Mouse (Mus musculus): ENCODE data around the gene Gm8297.
"Not testable (repeated sequence)": the region's sequence is repeated elsewhere in the genome, so short reads cannot be mapped to it uniquely, and the experiment has no call there.

Gm8297 gene

GRCm38 (mm10) chr14:4983635-4984034, at the start of gene Gm8297:
Gene Gm8297, plus strand, starts transcription at chr14:4983935.
- in situ Hi-C loops (cut with MboI, MseI) = not testable (repeated sequence)

- in situ Hi-C loops (cut with MboI, MseI) = loop anchor here (25.0 kb wide), 1 partner anchor 922 kb away; no protein-coding TSS in a partner anchor
Observed at GRCm38 (mm10) chr14:5015591-5015990, 31.9 kb downstream of the Gm8297 start, which contains the start of gene Gm3298. Gene Gm3298, plus strand, starts transcription at chr14:5015891.
